Mouse (Mus musculus): Measurements from ENCODE around the gene Art3. TPM values are rescaled to one million over a fixed set of nuclear protein-coding genes. Genes with fewer than 3 reads are reported as not detected.

Art3 gene
- 1 to 10 TPM; 5.5 to 8.7 TPM for total RNA-seq (2021)
- long read RNA-seq, experiment 1, partial matches to known transcripts = 1 of 1 reads
- long read RNA-seq, experiment 1, other reads (novel, unspliced or antisense) = 0 of 1 reads
- long read RNA-seq, experiment 2, partial matches to known transcripts = 3 of 11 reads
- long read RNA-seq, experiment 2, other reads (novel, unspliced or antisense) = 8 of 11 reads

- no peak for DNase-seq (ENCODE audit: low spot score in 2 of 2)
Measured at GRCm38 (mm10) chr5:92331635-92332338, at the start of gene Art3. Art3 (plus strand) TSS chr5:92331827.

- peak in 1 of 2 experiments; percentile 19 for DNase-seq (ENCODE audit: low spot score in 2 of 2)
Measured at GRCm38 (mm10) chr5:92282571-92282970, 49.1 kb upstream of the Art3 start.

GRCm38 (mm10) chr5:92283107-92283506 is 48.5 kb upstream of the Art3 start:
- DNase-seq (ENCODE audit: low spot score in 2 of 2) = no peak

GRCm38 (mm10) chr5:92287840-92288239 is 43.8 kb upstream of the Art3 start:
- DNase-seq (ENCODE audit: low spot score in 2 of 2) = no peak

GRCm38 (mm10) chr5:92291652-92292414 is 39.8 kb upstream of the Art3 start:
- no peak for DNase-seq (ENCODE audit: low spot score in 2 of 2)

GRCm38 (mm10) chr5:92294525-92294924 is 37.1 kb upstream of the Art3 start:
- DNase-seq (ENCODE audit: low spot score in 2 of 2) = no peak

DNA sequence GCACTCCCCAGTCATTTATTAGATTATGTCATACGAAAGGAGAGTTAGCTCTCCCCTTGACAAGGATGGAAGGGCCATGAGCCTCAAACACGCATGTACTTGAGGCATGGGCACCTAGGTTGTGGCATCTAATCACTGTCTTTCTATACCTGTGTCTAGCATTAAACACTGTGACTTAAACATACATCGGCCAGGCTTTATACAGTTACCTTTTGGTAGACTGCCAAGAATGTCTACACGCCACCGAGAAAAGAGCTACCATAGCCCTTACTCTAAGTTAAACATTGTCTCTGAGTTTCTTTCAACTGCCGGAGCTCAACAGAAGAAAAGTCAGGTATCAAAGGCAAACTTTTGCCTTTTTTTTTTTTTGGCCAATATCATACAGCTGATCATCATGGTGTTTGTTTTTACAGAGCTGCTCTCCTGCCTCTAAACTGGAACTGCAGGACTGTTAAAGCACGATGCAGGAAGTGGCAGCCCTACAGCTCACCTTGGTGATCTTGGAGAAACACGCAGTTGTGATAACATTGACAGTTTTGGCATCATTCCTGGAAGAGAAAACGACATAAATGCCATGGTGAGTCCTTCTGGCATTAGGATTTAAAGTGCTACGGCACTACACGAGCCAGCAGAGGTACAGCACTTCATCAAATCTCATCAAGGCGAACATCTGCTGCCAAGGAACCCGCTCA is 29.3 kb upstream of the Art3 start:
- DNase-seq (ENCODE audit: low spot score in 2 of 2) = no peak

DNA sequence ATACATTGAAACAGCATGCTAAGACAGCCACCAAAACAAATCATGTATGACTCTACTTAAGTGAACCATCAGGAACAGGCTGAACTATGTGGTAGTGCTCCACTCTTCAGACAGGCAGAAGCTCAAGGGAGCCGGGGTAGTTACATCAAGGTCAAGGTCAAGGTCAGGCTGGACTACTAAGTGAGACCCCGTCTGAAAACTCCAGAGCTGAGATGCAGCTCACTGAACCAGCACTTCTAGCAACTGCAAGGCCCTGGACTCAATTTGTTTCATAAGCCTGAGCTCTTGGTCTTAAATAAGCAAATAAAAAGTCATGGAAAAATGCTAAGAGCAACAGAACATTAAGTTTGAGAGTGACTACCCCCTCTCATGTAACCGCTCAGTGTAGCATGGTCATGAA is 27.3 kb upstream of the Art3 start:
- no peak for DNase-seq (ENCODE audit: low spot score in 2 of 2)

DNA sequence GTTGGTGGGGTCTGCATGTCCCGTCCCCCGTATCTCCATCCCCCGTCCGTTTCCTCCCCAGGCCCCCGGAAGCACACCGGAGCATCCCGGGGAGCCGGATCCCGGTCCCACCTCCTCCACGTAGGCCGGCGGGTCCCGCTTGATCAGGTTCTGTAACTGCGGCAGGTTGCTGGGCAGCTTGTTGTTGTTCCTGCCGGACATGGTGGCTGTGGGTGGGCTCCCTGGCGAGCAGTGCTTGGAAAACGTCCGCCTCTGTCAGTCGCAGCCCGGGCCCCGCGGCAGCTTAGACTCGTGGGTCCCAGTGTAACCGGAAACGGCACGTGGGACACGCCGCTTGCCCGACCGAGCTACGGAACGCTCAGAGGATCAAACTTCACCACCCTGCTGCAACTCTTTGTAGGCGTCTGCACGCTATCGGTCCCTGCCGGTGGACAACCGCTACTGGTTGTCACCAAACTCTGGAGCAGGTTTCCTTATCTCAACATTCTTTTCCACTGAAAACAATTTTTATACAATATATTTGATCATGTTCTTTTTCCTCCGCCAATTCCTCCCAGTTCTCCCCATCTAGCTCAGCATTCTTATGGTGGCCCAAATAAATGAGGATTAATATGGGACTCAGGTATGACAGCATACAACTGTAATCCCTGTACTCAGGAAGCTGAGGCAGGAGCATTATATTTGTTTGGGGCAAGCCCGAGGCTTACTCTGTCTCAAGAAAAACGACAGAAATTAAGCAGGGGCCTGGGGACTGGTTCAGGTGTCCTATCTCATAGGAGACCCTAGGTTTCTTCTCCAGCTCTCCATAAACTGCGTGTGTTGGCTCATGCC is 21.7 kb upstream of the Art3 start, which contains the start of gene Sdad1:
Gene Sdad1 (minus strand): TSS at position 799 of the 831 bp plus-strand sequence.
- DNase-seq (ENCODE audit: low spot score in 2 of 2) = peak; percentile 94 to 97

- peak; percentile 84 to 92 for DNase-seq (ENCODE audit: low spot score in 2 of 2)
Measured at GRCm38 (mm10) chr5:92312046-92312715, 19.4 kb upstream of the Art3 start.

GRCm38 (mm10) chr5:92313776-92314175 is 17.9 kb upstream of the Art3 start:
- no peak for DNase-seq (ENCODE audit: low spot score in 2 of 2)

DNA sequence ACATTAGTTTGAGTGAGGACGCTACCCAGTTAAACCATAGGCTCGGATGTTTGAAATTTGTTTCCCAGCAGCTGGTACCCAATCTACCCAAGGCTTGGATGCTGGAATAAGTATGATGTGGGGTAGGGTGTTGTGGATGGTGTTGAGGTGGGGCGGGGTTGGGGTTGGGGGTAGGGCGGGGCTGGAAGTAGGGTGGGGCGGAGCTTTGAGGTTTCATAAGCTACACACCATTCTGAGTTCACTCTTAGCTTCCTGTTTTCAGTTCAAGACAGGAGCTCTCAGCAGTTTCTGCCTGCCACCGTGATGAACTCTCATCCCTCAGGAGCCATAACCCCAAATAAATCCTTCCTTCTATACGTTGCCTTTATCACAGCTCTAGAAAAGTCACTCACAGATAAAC is 13.5 kb upstream of the Art3 start:
- DNase-seq (ENCODE audit: low spot score in 2 of 2) = no peak

DNA sequence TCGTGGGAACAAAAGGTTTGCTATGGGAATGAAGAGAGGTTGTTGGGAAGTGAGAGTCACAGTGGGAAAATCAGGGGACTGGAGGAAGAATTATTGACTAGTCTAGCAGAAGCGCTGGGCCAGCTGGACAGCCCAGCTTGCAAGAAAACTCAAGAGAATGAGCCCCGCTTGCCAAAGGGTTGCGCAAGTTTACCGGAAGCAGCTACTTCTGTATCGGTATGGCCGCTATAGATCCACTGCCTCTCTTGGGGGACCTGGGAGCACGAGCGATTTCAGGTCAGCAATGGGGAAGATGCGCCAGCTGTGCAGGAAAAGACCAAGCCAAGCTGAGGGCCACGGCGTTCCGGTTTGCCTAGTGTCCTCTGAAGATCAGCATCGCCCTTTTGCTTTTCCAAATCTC is 13.0 kb upstream of the Art3 start:
- no peak for DNase-seq (ENCODE audit: low spot score in 2 of 2)

DNA sequence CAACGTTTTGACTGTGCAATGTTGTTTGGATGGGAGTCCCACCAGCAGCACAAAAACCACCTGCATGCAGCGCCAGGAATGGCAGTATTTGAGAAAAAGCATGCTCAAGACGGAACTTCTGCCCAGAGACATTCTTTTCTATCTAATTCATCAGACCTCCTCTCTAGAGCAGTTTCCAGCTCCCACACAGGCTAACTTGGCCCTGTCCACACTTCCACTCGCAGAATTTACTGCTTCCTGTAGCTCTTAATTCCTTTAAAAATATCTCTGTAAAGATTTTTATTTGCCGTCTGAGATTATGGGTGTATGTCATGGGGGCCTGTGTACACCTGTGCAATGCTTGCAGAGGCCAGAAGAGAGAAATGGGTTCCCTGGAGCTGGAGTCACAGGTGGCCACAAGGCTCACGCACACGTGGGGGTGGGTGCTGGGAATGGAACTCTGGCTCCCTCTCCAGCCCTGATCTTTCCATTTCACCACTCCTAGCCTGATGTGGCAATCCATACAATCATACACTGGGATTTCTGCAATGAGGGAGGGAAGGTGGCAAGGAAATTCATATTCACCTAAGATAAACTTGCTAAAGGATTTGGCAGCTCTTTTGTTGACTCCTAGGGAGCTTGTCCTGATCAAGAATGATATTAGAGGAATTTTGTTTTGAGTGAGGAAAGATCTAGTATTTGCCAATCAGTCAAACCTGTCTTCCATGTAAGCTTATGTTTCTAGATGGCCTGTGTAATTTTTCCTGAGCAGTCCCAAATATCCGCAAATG is 9.8 kb upstream of the Art3 start:
- no peak for DNase-seq (ENCODE audit: low spot score in 2 of 2)

- DNase-seq (ENCODE audit: low spot score in 2 of 2) = no peak
Measured at GRCm38 (mm10) chr5:92322612-92323011, 9.0 kb upstream of the Art3 start.

- no peak for DNase-seq (ENCODE audit: low spot score in 2 of 2)
Measured at GRCm38 (mm10) chr5:92323264-92323663, 8.4 kb upstream of the Art3 start.

DNA sequence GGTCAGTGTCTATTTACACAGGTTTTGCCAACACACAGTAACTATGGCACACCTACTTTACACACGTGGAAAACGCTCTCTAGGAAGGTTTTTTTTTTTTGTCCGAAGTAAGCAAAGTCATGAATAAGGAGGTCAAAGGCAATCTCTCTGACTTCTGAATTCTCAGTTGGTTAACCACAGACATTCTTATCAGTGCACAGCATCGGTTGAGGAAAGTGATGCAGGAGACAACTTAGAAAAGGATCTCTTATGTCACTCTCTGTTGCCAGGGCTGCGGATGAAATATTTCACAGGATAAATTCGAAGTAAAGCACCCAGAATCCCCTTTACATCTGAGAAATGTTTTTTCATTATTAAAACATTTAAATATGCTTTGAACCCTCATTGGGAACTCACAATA is 4.3 kb upstream of the Art3 start:
- DNase-seq (ENCODE audit: low spot score in 2 of 2) = no peak

- no peak for DNase-seq (ENCODE audit: low spot score in 2 of 2)
Measured at GRCm38 (mm10) chr5:92327929-92328328, 3.7 kb upstream of the Art3 start, which contains the start of gene Cxcl9. Cxcl9 (minus strand) TSS chr5:92328079.

- DNase-seq (ENCODE audit: low spot score in 2 of 2) = no peak
Measured at GRCm38 (mm10) chr5:92331122-92331521, 505 bp upstream of the Art3 start.

All from layer of hippocampus, postnatal 14 days (tissue).